Mouse (Mus musculus): Measurements from ENCODE around the gene Sag. TPM values are rescaled to one million over a fixed set of nuclear protein-coding genes. Genes with fewer than 3 reads are reported as not detected.
A peak's percentile ranks its signal among the peaks of the same experiment; 100 is the strongest.
"Not testable (repeated sequence)": the region's sequence is repeated elsewhere in the genome, so short reads cannot be mapped to it uniquely, and the experiment has no call there.

The Sag gene
- polyA plus RNA-seq, 1 experiment from 2014 or later: 1.8 TPM

DNA sequence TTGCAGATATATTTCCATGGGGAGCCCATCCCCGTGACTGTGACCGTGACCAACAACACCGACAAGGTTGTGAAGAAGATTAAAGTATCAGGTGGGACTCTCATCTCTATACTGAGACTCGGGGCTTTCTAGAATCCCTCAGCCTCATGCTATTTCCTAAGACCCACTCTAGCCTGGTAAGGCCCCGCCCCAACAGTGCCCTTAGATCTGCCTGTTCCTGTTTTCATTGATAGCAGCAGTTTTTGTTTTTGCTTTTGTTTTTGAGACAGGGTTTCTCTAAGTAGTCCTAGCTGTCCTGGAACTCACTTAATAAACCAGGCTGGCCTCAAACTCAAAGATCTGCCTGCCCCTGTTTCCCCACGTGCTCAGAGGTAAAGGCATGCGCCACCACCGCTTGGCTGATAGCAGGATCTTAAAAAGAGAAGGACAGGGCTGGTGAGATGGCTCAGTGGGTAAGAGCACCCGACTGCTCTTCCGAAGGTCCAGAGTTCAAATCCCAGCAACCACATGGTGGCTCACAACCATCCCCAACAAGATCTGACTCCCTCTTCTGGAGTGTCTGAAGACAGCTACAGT, 21.0 kb downstream of the Sag start:
- no peak for DNase-seq (ENCODE audit: low spot score)

DNA sequence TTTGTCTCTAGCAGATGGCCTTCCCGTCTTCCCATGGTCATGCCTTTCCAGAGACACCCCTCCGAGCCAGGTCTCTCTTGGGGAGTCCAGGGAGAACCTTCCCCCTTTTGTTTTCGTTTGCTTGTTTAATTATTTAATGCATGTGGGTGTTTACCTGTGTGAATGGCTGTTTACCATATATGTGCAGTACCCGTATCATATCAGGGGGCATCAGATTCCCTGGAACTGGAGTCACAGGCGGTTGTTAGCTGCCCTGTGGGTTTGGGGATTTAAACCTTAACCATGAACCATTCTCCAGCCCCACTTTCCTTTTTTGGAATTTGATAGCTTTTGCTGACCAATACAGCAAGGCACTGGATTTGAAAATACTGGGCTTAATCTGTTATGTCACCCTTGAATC, 21.8 kb downstream of the Sag start:
- DNase-seq (ENCODE audit: low spot score): no peak

DNA sequence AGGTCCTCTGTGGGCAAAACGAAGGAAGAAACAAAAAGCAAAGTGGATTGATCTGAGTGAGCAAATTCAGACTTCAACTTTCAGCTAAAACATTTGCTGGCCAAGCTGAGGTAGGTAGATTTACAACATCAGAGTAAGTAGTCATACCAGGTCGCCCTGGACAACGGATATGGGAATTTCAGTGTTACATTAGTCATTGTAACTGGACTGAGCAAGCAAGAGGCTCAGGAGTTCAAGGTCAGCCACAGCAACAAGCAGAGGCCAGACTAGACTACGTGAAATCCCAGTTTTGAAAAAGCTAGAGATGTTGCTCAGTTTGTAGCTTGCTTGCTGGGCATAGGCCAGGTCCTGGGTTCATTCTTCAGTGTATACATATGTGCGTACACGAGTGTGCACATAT, 22.5 kb downstream of the Sag start:
- DNase-seq (ENCODE audit: low spot score): no peak

DNA sequence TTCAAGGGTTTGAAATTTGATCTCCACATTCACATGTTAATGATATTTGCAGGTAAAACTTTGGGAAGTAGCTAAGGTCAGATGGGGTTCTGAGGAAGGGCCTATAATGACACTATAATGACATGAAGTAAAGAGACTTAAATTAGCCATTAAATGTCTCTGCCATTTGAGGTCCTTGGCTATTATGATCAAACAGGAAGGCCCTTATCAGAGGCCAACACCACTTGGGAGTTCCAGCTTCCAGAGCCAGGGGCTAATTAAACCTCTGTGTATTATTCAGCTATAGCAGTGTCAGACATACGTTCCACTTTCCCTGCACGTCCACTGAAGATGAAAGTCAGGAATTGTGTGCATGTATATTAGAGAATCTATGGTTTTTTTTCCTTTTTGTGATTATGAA, 23.0 kb downstream of the Sag start:
- DNase-seq (ENCODE audit: low spot score): no peak

DNA sequence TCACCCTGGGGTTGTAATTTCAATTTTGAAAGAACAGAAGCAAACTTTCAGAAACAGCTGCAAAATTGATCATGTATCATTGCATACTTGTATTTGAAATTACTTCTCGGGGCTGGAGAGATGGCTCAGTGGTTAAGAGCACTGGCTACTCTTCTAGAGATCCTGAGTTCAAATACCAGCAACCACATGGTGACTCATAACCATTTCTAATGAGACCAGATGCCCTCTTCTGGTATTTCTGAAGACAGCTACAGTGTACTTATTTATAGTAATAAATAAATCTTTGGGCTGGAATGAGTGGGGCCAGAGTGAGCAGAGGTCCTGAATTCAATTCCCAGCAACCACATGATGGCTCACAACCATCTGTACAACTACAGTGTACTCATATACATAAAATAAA, 24.0 kb downstream of the Sag start:
- not testable (repeated sequence) for DNase-seq (ENCODE audit: low spot score)

DNA sequence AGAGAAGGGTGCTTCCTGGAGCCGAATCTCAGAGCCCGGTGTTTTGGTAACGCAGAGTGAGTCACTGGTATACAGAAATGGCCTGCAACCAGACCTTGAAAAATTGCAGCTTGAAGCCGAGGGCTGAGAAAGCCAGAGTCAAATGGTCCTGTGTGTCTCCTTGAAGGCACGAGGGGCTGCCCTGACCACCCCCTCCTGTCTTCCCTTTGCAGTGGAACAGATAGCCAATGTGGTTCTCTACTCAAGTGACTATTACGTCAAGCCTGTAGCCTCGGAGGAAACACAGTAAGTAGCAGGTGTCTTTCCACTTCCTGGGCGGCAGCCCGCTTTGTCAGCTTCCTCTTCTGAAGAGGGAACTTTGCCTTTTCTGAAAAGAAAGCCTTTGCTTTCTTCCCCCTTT, 24.7 kb downstream of the Sag start:
- peak; percentile 90 for DNase-seq (ENCODE audit: low spot score)

DNA sequence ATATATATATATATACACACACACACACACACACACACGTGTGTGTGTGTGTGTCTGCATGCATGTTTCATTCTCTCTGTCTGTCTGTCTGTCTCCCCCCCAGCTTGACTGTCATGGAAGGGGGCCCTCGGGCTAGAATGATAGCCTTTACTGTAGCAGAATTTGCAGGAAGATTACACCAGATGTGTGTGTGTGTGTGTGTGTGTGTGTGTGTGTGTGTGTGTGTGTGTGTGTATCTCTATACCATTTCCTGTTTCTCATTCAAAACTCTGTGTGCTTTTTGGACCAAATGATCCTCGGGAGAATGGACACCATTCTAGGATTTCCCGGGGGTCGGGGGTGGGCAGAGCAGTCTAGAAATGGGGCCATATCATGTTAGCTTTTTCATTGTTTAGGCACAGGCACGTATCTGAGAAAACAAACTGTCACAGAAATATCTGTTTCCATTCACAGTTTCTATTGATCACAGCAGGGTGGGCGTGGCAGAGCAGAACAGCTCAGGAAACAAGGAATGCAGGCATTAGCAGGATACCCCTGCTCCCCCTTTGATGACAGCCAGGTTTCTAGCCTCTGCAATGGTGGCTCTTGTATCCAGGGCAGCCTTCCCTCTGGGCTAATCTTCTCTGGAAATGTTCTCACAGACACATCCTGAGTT, 25.6 kb downstream of the Sag start:
- DNase-seq (ENCODE audit: low spot score): peak; percentile 55

DNA sequence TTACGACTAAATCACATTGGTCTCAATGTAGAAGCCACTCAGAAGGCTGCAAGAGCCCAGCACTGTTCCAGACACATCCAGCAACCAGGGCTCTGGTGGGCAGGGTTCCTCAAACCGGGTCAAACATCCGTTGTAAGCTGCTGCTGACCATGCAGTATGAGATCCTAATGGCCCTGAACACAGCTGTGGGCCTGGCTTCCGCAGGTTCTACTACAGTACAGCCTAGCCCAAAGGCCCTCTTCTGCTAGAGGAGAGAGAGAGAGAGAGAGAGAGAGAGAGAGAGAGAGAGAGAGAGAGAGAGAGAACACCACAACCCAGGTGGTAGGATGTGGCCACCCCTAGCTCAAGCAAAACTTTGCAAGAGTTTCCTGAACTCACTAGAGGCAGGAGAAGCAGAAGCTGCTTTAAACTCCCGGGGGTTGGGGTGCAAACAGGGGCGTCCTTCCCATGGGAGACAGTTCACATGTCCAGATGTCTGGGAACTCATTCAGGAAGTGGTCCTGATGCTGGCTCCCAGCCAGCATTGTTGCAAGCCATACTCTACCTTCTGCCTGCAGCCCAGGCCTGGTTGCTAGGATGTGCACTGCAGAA, 26.2 kb downstream of the Sag start:
- peak; percentile 87 for DNase-seq (ENCODE audit: low spot score)

DNA sequence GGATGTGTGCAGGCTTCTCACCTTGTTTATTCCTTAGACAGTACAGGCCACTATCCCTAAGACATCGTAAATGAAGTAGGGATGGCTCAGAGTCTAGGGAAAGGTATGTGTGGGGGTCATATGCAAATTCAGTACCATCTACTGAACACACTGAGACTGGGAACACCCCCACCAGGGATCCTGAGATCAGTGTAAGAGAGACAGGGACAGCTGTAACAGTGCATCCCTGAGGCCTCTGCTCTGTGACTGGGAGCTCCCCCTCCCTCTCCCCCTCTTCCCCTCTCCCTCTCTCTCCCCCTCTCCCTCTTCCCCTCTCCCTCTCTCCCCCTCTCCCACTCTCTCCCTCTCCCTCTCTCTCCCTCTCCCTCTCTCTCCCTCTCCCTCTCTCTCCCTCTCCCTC, 33.0 kb downstream of the Sag start:
- no peak for DNase-seq (ENCODE audit: low spot score)

DNA sequence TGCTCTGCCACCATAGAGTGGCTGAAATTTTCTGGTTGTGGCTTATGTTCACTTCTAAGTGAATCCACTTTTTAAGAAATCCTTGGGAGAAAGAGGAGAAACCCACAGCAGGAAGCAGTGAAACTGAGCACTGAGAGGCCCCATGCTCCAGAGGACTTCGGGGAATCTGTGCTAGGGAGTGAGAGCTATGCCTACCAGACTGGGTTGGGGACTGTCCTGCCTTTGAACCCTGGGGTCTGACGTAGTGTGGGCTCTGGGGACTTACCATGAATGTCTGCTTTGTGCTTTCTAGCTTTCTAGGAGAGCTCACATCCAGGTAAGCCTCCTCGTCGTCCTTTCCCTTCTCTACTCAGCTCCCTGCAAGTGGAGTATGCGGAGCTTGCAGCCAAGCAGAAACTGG, 33.5 kb downstream of the Sag start:
- DNase-seq (ENCODE audit: low spot score): no peak

DNA sequence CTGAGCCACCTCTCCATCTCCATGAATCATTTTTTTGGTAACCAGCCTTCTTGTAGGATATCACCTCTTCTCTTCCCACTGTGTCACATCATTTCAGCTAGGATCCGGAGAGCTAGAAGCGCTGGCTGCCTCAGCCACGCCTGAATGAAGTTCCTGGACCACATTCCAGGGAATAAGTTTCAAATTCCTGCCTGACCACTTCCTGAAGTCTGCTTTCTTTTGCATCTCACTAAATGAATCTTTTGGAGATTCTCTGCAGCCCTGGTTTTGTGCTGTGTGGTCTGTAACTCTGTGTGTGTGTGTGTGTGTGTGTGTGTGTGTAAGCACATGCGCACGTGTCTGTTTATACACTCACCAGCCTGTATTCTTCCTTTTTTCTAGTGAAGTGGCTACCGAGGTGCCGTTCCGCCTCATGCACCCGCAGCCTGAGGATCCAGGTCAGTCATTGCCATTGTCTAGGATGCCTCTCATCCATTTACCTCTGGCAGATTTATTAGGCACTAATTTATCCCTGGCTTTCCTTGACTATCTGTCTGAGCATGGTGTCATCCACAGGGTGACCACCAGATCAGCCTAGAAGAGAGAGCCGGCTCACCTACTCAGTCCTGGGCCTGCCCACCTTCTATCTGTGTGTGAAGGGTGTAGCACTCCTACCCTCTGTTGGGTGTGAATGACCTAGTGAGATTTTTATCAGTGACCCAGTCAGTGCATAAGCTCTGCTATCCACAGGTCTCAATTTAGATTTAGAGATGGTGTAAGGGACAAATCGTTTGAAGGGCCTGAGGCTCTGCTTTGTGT, 37.1 kb downstream of the Sag start:
- DNase-seq (ENCODE audit: low spot score): no peak

DNA sequence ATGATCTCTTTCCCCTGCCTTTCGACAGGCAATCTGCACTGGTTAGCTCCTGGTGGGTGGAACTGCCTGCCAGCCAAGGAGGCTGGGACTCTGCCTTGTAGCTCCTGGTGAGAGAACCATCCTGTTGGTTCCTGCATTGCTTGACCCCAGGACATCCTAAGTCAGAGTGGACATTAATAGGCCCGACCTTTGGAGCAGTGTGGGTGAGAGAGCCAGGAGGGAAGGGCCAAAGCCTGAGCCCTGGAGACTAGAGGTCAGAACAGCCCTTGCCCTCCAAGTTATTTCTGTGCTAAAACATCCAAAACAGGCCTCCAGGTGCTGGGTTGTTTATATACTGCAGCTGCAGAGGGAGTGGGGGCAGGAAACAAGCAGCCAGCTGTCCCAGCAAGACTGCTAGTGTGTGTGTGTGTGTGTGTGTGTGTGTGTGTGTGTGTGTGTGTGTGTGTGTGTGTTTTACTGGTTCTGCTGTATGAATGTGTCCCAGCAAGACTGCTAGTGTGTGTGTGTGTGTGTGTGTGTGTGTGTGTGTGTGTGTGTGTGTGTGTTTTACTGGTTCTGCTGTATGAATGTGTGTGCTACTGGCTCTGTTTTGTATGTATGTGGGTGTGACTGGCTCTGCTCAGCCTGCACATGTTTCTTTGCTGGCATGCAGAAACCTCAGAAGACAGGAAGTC, 43.5 kb downstream of the Sag start:
- DNase-seq (ENCODE audit: low spot score): peak; percentile 89

DNA sequence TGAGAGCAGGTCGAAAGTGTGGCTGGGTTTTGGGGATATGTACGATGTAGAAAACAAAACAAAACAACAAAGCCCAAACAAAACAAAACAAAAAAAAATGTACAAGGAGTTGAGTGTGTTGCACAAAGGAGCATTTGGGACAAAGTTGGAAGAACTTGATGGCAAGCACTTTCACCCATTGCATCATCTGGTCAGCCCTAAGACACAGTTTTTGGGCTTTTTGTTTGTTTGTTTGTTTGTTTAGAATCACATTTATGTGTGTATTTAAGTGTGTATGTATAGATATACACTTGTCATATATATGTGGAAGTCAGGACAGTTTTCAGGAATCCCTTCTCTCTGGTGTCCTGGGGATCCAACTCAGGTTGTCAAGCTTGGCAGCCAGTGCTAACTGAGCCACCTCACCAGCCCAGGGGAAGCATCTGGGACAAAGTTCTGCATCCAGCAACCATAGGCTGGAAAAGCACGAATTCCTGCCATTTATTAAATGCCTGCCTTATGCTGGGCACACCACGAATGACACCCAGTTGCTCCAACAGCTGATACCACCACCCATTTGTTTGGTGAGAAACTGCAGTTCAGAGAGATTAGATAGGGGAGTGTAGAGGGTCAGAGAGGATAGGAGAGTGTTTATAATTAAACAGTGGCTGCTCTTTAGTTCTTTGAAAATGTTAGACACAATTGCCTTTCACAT, 44.1 kb downstream of the Sag start:
- DNase-seq (ENCODE audit: low spot score): no peak

DNA sequence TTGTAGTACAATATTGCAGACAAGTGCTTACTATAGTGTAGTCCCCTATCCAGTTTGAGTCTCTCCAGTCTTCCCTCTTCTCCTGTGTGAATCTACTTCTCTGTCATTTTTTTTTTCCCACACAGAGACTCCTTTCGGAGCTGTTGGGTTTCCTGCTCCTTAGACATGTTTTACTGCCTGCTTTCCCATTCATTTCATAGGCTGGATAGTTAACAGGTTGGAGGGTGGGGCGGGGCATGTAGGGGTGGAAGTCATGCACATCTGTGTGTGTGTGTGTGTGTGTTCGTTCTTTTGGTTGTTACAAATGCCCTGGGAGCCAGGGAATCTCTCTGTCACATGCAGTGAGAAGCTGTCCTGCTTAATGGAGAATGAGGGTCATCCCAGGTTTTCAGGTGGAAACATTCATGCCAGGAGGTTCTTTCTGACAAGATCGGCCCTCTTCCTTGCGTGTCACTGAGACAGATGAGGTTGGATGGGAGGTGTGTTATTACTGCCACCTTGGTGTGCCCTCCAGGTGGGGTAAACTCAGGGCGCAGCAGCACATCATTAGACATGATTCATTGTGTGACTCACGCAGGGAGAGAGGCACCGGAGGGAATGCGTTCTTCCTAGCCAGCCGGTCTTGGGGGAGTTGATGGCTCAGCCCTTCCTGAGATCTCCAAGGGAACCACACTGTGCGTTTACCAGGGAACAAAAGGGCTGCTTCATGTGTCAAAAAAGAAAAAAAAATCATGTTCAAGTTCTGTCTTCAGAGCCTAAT, 44.9 kb downstream of the Sag start:
- DNase-seq (ENCODE audit: low spot score): no peak

DNA sequence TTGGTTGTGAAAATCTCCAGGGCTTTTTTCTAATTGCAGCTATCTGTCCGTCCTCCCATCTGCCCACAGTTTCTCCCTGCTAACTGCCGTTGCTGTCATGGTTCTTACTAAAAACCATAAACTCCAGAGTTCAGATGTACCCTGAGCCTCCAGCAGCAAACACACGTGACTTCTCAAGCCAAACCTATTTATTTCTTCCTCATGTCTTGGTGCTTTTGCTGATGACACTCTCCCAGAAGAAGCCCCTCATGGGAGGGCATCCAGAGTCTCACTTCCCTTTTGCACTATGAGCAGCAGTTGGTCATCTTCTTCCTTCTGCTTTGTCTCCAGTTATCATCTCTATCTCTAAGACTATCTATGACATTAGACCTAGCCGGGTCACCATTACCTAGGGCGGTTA, 45.8 kb downstream of the Sag start:
- DNase-seq (ENCODE audit: low spot score): no peak

DNA sequence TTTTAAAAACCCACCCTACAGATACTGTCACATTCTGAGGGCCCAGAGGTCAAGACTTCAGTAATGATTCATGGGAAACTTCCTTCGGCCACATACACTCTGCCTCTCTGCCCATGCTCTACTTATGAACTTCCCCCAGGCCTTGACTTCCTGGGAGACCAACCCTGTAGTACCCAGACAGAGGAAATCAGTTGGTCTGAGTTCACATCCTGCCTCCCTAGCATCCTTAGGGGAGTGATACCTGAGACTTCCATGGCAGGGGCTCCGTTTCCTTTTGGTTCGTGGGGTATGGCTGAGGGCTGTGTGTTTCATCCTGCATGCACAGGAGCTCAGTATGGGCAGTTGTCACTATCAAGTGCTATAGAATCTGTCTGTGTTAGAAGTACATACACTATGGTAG, 47.9 kb downstream of the Sag start:
- no peak for DNase-seq (ENCODE audit: low spot score)

DNA sequence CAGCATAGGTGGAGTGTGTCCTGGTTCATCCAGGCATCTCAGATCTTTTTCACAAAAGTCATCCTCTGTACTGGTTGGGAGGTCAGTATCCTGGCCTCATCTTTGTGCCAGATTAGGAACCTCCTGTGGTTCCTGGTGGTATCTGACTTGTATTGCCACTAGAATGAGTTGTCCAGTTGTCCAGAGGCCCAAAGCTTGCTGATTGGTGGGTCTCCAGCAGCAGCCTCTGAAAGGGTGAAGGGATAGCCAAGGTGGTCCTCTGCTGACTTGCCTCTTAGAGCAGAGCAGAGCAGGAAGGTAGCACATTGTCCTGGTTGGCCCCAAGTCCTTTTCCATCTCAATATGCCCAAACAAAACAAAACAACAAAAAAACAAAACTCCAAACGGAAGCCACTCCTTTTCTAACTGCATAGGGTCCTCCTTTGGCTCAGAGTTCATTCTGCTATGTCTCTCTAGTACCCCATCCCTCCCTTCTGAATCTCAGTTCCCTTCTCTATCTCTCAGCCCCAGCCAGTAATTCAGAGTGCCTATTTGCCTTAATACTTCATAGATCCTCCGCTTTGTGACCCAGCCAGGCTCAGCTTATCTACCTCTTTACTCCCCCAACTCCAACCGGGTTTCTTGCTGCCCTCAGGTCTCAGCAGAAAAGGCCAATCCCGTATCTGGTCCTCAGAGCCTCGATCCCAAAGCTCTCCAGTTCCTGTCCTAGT, 48.8 kb downstream of the Sag start:
- DNase-seq (ENCODE audit: low spot score): no peak

DNA sequence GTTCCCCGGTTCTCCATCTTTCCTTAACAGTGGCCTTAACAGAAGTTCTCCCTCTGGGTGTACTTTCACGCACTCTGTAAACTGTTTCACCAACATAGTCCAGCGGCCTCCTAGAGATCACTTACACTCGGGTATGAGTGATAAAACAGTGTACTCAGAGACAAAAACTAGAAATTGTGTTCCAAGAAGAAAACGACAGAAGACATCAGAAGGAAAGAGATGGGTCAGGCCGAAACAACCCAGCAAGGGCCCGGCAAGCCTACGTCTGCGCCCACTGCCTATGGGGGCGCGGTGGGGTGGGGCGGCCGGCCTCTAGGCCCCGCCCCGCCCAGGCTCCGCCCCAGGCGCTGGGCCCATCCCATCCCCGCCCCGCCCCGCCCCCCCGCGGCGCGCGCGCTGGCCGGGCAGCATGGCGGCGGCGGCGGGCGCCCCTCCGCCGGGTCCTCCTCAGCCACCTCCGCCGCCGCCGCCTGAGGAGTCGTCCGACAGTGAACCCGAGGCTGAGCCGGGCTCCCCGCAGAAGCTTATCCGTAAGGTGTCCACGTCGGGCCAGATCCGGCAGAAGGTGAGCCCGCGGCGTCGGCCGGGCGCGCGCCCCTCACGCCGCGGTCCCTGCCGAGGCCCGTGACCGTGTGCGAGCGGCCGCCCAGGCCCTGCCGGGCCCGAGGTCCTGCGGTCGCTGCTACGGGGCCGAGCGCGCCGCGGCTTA, 49.6 kb downstream of the Sag start, which contains the start of gene Dgkd:
Dgkd (plus strand) TSS at position 396 of the 709 bp plus-strand sequence.
- DNase-seq (ENCODE audit: low spot score): peak; percentile 88
